Mouse (Mus musculus) left cerebral cortex, postnatal 36 days (tissue): ENCODE results near the gene Timm23. TPM values are rescaled to one million over a fixed set of nuclear protein-coding genes. Genes with fewer than 3 reads are reported as not detected.
"Not testable (repeated sequence)": the region's sequence is repeated elsewhere in the genome, so short reads cannot be mapped to it uniquely, and the experiment has no call there.

Experiments
- DNase-seq, 2 experiments: peaks; one replicate each; pipeline ENCODE4 v3.0.0; 2021 to 2022; ENCODE audit warnings: low spot score in 2 of 2, mixed read lengths in 1 of 2
- intact Hi-C: fragments of 180-260 bp; cut with DNase I; formaldehyde crosslinking; loops from one replicate; pipeline ENCODE4 v1.15.1; 2025
- total RNA-seq, 2 experiments: library from RNA; stranded (reverse); gene quantifications; 2 replicates each; pipeline ENCODE4 v1.2.3; 2021

Timm23 gene
- total RNA-seq: 10 to 100 TPM; 61.9 to 80.2 TPM

DNA sequence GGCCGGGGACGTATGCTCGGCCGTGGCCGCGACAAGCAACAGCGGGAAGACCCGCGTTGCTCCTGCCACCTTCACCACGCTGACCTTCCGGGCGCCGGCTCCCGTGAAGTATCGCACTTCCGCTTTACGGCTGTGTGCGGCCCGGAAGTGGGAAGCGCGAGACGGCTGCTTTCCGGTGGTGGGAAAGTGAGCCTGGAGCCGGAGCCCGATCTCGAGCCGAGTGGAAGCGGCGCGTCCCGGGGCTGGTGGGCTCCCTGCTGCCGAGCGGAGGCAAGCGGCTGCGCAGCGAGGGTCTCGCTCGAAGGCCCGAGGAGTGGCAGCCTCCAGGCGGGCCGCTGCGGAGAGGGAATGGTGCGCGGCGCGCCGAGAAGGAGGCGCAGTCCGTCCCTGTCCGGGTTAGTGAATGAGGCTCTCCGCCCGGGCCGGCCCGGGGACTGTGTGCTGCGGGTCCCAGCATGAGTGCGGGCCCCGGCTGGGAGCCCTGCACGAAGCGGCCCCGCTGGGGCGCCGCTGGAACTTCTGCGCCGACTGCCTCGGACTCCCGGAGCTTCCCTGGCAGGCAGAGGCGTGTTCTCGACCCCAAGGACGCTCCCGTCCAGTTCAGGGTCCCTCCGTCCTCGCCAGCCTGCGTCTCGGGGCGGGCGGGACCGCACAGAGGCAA is at the start of gene Timm23, which contains the start of gene Parg:
TSS of gene Timm23 (minus strand) at position 108 of the 661 bp plus-strand sequence.
TSS of gene Parg (plus strand) at position 159 of the 661 bp plus-strand sequence.
- peak; percentile 91 for DNase-seq
- intact Hi-C loops: no loop called here

DNA sequence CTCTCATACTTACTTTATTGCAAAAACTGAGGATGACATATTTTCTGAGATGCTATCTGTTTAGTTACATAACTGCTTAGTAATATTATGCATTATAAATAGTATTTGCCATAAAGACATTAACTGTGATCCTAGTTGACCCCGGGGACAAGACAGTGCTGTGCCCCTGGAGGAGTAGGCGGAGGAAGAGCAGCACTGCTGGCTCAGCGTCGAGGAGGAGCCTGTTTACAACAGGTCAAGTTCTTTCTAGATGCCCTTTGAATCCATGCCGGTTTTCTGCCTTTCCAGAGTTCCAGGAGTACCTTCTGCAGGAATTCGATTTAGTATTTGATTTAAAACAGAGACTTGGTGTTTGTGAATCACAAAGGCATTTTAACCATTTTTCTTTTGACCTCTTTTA is 47.9 kb upstream of the Timm23 start:
- intact Hi-C loops: no loop called here
- no peak for DNase-seq

DNA sequence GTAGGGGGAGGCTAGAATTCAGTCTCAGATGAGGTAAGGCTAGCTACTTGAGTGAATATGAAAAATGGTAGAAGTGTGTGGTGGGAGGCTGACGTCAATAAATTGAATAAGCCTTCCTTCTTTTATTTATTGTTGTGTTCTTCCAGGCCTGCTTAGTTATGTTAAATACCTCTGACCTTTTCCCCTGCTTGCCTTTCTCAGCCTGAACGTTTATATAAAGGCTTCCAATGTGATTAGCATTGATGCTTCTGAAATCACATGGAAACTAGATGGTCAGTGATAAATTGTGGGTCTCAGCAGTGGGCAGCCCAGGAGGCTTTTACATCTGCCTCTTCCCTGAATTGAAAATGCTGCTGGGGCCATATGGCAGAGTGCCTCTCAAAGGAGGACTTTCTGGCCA is 44.3 kb upstream of the Timm23 start:
- intact Hi-C loops: no loop called here
- DNase-seq: no peak

GRCm38 (mm10) chr14:32242401-32242800 is 40.7 kb upstream of the Timm23 start:
- DNase-seq: peak in 1 of 2 experiments; percentile 17
- intact Hi-C loops: no loop called here

DNA sequence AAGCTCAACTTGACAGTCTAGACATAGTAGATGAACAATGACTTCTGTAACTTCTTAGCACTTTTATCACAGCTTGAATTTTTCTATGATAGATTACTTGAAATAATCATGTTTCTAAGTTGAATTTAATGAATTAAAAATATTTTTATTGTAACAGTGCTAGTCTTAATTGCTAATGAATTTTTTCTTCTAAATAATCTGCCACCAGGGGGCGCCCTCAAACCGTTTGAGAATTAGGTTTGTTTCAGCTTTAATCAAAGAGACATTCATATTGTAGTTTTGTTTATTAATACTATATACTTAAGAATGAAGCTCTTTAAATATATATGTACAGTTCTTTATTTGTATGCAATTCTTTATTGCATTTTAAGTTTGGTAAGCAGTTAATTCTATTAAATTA is 27.3 kb upstream of the Timm23 start:
- intact Hi-C loops: loop anchor here (1.0 to 2.0 kb wide), 2 partner anchors 246 to 253 kb away; no protein-coding TSS in a partner anchor
- DNase-seq: peak; percentile 14 to 18

- no peak for DNase-seq
- intact Hi-C loops: no loop called here
These were observed 24.9 kb upstream of the Timm23 start for GRCm38 (mm10) chr14:32226601-32227000.

DNA sequence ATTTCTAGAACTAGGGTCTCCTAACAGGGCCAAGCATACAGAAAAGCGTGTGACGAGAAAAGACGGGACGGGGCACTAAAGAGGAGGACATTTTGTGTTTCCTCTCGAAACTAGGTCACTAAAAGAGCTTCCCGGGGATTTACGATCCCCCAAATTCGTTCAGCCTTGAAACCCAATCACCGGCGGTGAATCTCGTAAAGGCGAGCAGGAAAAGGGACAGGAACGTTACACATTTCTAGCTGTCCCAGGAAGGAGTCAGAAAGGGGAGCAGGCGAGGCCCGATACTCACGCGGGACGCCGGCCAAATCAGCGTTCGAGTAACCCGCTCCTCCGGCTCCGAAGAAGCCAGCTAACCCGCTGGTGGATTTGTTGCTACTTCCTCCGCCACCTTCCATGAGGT is 344 bp downstream of the Timm23 start:
- no peak for DNase-seq
- intact Hi-C loops: no loop called here

- intact Hi-C loops, DNase-seq: not testable (repeated sequence)
These were observed 8.1 kb downstream of the Timm23 start for GRCm38 (mm10) chr14:32193557-32193956.

- intact Hi-C loops: no loop called here
- no peak for DNase-seq
These were observed 9.3 kb downstream of the Timm23 start for GRCm38 (mm10) chr14:32192437-32192836.

DNA sequence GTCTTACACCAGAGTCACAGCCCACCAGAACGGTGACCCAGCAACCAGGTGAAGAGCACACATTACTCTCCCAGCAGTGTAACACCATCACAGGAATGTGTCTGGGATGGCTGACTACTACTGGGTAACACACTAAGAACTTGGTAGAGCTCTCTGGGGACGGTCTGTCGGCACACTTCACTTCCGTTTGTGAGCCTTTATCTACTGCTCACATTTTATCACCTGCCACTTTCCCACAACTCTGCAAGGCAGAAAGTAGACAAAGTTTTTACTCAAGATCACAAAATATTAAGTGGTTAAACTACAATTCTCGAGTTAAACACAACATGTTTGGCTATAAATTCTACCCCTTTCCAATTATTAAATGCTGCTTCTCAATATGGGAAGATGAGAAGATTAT is 9.8 kb downstream of the Timm23 start:
- intact Hi-C loops: no loop called here
- no peak for DNase-seq

DNA sequence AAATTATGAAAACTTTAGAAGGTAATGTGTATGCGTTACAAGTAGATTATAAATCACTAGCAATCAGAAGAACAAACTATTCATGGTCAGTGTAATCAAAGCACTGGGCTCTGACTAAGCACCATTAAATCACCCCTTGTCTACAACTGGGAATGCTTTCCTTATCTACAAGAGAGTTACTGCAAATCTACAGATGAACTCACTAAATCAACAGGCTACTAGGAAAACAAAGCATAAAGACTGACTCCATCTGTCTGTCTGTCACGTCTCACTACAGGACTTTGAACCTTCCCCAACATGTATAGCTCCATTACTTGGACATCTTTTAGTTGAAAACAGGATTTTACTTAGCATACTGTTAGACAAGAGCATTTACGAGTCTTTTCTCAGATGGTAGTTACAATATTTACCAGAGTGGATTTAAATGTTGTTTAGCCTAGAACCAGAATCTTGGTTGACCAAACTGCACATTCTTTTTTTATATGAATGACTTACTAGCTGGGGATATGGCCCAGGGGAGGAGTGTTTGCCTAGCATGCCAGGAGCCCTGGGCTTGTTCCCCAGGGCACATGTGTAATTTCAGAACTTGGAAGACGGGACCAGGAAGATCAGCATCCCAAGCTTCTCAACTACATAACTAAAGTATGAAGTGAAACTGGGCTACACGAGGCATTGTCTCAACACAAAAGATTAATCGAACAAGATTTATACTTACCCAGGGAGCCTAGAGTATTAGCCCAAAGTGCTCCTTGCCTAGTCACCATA is 10.9 kb downstream of the Timm23 start:
- no peak for DNase-seq
- intact Hi-C loops: no loop called here

GRCm38 (mm10) chr14:32183846-32184245 is 17.9 kb downstream of the Timm23 start:
- DNase-seq: no peak
- intact Hi-C loops: no loop called here

- intact Hi-C loops: no loop called here
- DNase-seq: no peak
These were observed 20.8 kb downstream of the Timm23 start for GRCm38 (mm10) chr14:32180861-32181260.

DNA sequence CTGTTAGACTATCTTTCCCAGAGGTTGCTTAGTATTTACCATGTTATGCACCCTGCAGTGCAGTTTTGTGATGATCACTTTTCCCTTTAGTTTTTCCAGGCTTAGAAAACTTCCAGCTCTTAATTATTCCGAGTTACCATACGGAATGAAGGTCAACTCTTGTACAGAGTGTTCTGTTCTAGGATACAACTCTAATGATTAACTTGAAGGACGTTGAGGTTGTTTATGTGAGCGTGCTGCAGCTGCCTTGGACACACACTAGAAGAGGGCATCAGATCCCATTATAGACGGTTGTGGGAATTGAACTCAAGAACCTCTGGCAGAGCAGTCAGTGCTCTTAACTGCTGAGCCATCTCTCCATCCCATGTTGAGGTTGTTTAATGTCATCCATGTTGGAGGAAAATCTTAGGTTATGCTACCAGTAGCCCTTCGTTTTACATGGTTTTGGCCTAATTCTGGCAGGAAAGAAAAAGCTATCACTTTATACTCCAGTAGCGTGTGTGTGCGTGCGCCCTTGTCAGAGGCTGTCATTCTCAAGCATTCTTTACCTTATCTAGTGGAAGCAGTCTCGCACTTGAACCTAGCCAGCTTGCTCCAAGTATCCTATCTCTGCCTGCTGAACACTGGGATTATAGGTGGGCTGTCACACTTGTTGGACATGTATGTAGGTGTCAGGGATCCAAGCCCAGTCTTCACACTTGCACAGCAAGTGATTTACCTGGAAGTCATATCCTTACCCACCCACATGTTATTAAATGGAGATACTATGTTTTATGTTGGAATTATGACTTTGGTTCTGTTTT is 22.1 kb downstream of the Timm23 start:
- intact Hi-C loops: no loop called here
- DNase-seq: no peak

GRCm38 (mm10) chr14:32176590-32176989 is 25.1 kb downstream of the Timm23 start:
- intact Hi-C loops, DNase-seq: not testable (repeated sequence)

DNA sequence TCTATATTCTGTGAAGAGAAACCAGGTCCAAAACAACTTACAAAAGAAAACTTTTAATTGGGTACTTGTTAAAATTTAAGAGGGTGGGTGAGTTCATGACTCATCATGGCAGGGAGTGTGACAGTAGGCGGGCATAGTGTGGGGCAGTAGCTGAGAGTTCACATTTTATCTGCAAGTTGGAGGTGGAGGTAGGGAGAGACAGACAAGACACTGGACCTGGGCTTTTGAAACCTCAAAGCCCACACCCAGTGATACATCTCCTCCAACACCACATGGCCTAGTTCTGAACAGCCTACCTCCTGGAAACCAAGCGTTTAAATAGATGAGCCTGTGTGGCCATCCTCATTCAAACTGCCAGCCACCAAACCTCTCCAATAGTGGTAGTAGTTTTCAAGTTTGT is 26.4 kb downstream of the Timm23 start:
- intact Hi-C loops: no loop called here
- no peak for DNase-seq

DNA sequence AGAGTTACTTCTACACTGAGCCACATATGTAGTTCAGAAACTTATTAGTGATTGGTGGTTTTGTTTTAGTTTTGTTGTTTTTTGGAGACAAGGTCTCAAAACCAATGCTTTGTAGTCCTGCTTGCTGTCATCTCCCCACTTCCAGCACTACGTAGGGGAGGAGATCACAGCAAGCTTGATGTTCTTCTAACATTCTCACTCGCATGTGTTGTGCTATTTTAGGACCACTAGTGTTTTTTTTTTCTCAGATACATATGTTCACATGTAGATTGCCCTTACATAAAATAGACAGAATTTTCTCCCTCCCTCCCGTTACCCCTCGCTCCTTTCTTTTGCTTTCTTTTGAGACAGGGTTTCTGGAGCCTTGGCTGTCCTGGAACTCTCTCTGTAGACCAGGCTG is 31.6 kb downstream of the Timm23 start:
- intact Hi-C loops: no loop called here
- DNase-seq: no peak

DNA sequence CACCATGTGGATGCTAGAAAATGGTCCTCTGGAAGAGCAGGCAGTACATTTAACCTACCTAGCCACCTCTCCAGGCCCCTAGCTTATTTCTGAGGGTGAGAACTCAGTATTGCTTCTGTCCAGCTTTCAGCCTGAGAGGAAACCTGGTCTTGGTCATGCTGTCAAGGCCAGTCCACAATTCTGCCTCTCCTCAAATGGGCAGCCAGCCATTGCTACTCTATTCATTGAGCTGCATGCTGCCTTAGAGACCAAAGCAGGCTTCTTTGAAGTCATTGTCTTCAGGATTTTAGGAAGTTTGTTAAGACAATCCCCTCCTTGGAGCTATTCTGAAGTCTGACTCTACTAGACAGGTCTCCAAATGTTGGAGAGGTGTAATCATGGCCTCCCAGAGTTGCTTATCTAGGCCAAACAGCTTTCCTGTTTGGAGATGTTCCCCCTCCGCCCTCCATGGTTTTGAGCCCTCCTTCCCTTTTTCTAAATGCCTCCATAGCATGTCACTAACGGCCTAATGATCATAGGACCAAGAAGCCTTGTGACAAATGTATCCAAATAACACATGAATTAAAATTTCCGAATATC is 33.0 kb downstream of the Timm23 start:
- intact Hi-C loops: no loop called here
- DNase-seq: no peak

- intact Hi-C loops: no loop called here
- DNase-seq: no peak
These were observed 34.4 kb downstream of the Timm23 start for GRCm38 (mm10) chr14:32167326-32167725.

DNA sequence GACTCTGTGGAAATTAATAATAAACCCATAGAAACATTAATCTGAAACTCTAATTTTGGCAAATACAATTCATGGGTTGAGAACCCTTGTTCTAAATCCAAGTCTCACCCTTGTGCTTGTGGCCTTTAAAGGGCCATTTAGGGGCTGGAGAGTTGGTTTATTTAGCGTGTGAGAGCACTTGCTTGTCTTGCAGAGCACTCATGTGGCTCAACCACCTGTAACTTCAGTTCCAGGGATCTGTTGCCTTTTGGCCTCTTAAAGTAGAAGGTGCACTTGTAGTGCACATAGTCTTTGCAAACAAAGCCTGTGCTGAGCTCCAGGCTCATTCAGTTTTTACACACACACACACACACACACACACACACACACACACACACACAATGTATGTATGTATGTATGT is 34.9 kb downstream of the Timm23 start:
- DNase-seq: no peak
- intact Hi-C loops: no loop called here
